Mouse (Mus musculus) neural tube, embryonic 14.5 days (tissue): ENCODE data around the gene Selenoo. TPM values are rescaled to one million over a fixed set of nuclear protein-coding genes. Genes with fewer than 3 reads are reported as not detected.

Experiments
- ATAC-seq: fragments of 200-750 bp; cut with Nextera tagmentation; 2 replicates; pipeline ENCODE4 v1.8.0; 2017; ENCODE audit warnings: low read depth, mild to moderate bottlenecking, moderate TSS enrichment, moderate library complexity
- H3K27ac ChIP-seq: fragments of 300-500 bp; sonication (generic); 2 replicates; pipeline ENCODE4 v1.5.1; 2014; ENCODE audit warnings: low read depth, mild to moderate bottlenecking, control low read depth, low read length, moderate library complexity, mixed read lengths
- H3K27me3 ChIP-seq: fragments of 300-500 bp; sonication (generic); 2 replicates; pipeline ENCODE4 v1.6.1; 2014; ENCODE audit warnings: low read length; ENCODE audit not compliant: control insufficient read depth, insufficient read depth
- H3K36me3 ChIP-seq: fragments of 300-500 bp; sonication (generic); 2 replicates; pipeline ENCODE4 v1.6.1; 2014; ENCODE audit warnings: low read length, mixed read lengths; ENCODE audit not compliant: control insufficient read depth, insufficient read depth
- H3K4me1 ChIP-seq: fragments of 300-500 bp; sonication (generic); 2 replicates; pipeline ENCODE4 v1.6.1; 2014; ENCODE audit warnings: low read length; ENCODE audit not compliant: control insufficient read depth, insufficient read depth
- H3K4me2 ChIP-seq: fragments of 300-500 bp; sonication (generic); 2 replicates; pipeline ENCODE4 v1.6.1; 2014; ENCODE audit warnings: mild to moderate bottlenecking, low read depth, low read length, control low read depth
- H3K4me3 ChIP-seq: fragments of 300-500 bp; sonication (generic); 2 replicates; pipeline ENCODE4 v1.5.1; 2014; ENCODE audit warnings: low read depth, low read length, control low read depth, mixed read lengths
- H3K9ac ChIP-seq: fragments of 300-500 bp; sonication (generic); replicated peaks from 2 replicates; pipeline ENCODE4 v1.6.1; 2014; ENCODE audit warnings: low read depth, mild to moderate bottlenecking, control low read depth, low read length, mixed read lengths
- H3K9me3 ChIP-seq: fragments of 300-500 bp; sonication (generic); 2 replicates; pipeline ENCODE4 v1.6.1; 2016; ENCODE audit warnings: low read length; ENCODE audit not compliant: control insufficient read depth
- WGBS: fragments of 180-500 bp; shearing (Covaris S2); extraction: QIAGEN DNeasy Blood & Tissue Kit; methylation state at CpG from one replicate; pipeline ENCODE4 v1.1.7; 2014; 5-methylcytosine and 5-hydroxymethylcytosine counted together
- polyA plus RNA-seq: library from polyadenylated mRNA; unstranded; fragments of >200 nt; fragmentation: Nextera tagmentation; extraction: Ambion mirVana; gene quantifications from 2 replicates; pipeline ENCODE4 v1.2.1, GENCODE M21; 2014

The Selenoo gene
- 21.4 and 23.9 TPM in 2 replicates for polyA plus RNA-seq

GRCm38 (mm10) chr15:89088607-89089247 lies at the start of gene Selenoo:
TSS of gene Selenoo (plus strand) at chr15:89089084.
- H3K4me2 ChIP-seq, result peak within 1 kb of the TSS; percentile 96
- H3K4me1 ChIP-seq, result peaks cover 16% of the 10 kb centered on the region
- H3K9me3 ChIP-seq, result no peaks in the 10 kb centered on the region
- peak within 1 kb of the TSS; percentile 93 for H3K9ac ChIP-seq
- H3K27me3 ChIP-seq, result peaks cover 3% of the 10 kb centered on the region; the same call in 1 of the 2 replicates
- H3K4me3 ChIP-seq, result peak within 1 kb of the TSS; percentile 99
- peak; percentile 93 for ATAC-seq
- 2% methylated on average over 38 of the region's 38 CpGs for WGBS
- H3K36me3 ChIP-seq, result peaks cover 37% of the 10 kb centered on the region
- H3K27ac ChIP-seq, result peak within 1 kb of the TSS; percentile 64

GRCm38 (mm10) chr15:89044381-89044780 lies 44.5 kb upstream of the Selenoo start:
- ATAC-seq, result no peak
- no peaks in the 10 kb centered on the region for H3K9me3 ChIP-seq
- no peaks in the 10 kb centered on the region for H3K36me3 ChIP-seq
- no peak overlapping the region for H3K4me3 ChIP-seq
- H3K27ac ChIP-seq, result no peak overlapping the region
- WGBS, result 74% methylated on average over 5 of the region's 5 CpGs
- no peaks in the 10 kb centered on the region for H3K4me1 ChIP-seq
- no peak overlapping the region for H3K9ac ChIP-seq
- H3K27me3 ChIP-seq, result no peaks in the 10 kb centered on the region
- H3K4me2 ChIP-seq, result no peak overlapping the region

- Histone ChIP-seq H3K36me3 (no peaks in the 10 kb centered on the region), H3K4me2 (no peak overlapping the region), H3K27ac (no peak overlapping the region), H3K4me1 (no peaks in the 10 kb centered on the region), H3K27me3 (no peaks in the 10 kb centered on the region), H3K9me3 (no peaks in the 10 kb centered on the region), H3K9ac (no peak overlapping the region), H3K4me3 (no peak overlapping the region)
- ATAC-seq, result no peak
- WGBS, result 80% methylated on average over 4 of the region's 4 CpGs
Measured at GRCm38 (mm10) chr15:89046356-89046755, 42.5 kb upstream of the Selenoo start.

- Histone ChIP-seq H3K9ac (no peak overlapping the region), H3K4me1 (peaks cover 3% of the 10 kb centered on the region; the same call in 1 of the 2 replicates), H3K4me3 (no peak overlapping the region), H3K27me3 (no peaks in the 10 kb centered on the region), H3K4me2 (no peak overlapping the region), H3K27ac (no peak overlapping the region), H3K36me3 (no peaks in the 10 kb centered on the region), H3K9me3 (no peaks in the 10 kb centered on the region)
- no peak for ATAC-seq
- 87% methylated on average over 7 of the region's 7 CpGs for WGBS
Measured at GRCm38 (mm10) chr15:89054666-89055065, 34.2 kb upstream of the Selenoo start.

GRCm38 (mm10) chr15:89058736-89059135 lies 30.1 kb upstream of the Selenoo start:
- Histone ChIP-seq H3K27ac (0 out of 2 replicates have a peak overlapping the region, but pooled peaks have one; percentile 22), H3K36me3 (no peaks in the 10 kb centered on the region), H3K27me3 (no peaks in the 10 kb centered on the region), H3K4me3 (peak overlapping the region; percentile 67), H3K4me1 (peaks cover 11% of the 10 kb centered on the region; the same call in 1 of the 2 replicates), H3K9me3 (no peaks in the 10 kb centered on the region), H3K4me2 (peak overlapping the region; percentile 84), H3K9ac (peak overlapping the region; percentile 79)
- no peak for ATAC-seq
- WGBS, result 39% methylated on average over 6 of the region's 6 CpGs

- no peaks in the 10 kb centered on the region for H3K36me3 ChIP-seq
- H3K27ac ChIP-seq, result peak within 1 kb of the TSS; percentile 62
- H3K4me1 ChIP-seq, result peaks cover 11% of the 10 kb centered on the region; the same call in 1 of the 2 replicates
- H3K4me2 ChIP-seq, result peak within 1 kb of the TSS; percentile 84
- H3K4me3 ChIP-seq, result peak within 1 kb of the TSS; percentile 67
- H3K9me3 ChIP-seq, result no peaks in the 10 kb centered on the region
- 1% methylated on average over 24 of the region's 57 CpGs for WGBS
- ATAC-seq, result peak; percentile 56
- H3K27me3 ChIP-seq, result no peaks in the 10 kb centered on the region
- H3K9ac ChIP-seq, result peak within 1 kb of the TSS; percentile 79
Measured at GRCm38 (mm10) chr15:89059161-89059931, 29.5 kb upstream of the Selenoo start, which contains the start of gene Panx2. TSS of gene Panx2 (plus strand) at chr15:89059734.

- under 1% methylated on average over 37 of the region's 48 CpGs for WGBS
- peak overlapping the region; percentile 62 for H3K27ac ChIP-seq
- no peaks in the 10 kb centered on the region for H3K36me3 ChIP-seq
- peak; percentile 68 for ATAC-seq
- no peaks in the 10 kb centered on the region for H3K9me3 ChIP-seq
- H3K4me3 ChIP-seq, result peak overlapping the region; percentile 67
- H3K4me1 ChIP-seq, result peaks cover 11% of the 10 kb centered on the region; the same call in 1 of the 2 replicates
- peak overlapping the region; percentile 79 for H3K9ac ChIP-seq
- H3K27me3 ChIP-seq, result 0 out of 2 replicates have a peak, but pooled peaks cover 3% of the 10 kb centered on the region
- H3K4me2 ChIP-seq, result peak overlapping the region; percentile 84
Measured at GRCm38 (mm10) chr15:89060032-89060681, 28.7 kb upstream of the Selenoo start.

- H3K4me3 ChIP-seq, result peak overlapping the region; percentile 67
- no peaks in the 10 kb centered on the region for H3K9me3 ChIP-seq
- peaks cover 11% of the 10 kb centered on the region; the same call in 1 of the 2 replicates for H3K4me1 ChIP-seq
- WGBS, result 90% methylated on average over 12 of the region's 12 CpGs
- no peaks in the 10 kb centered on the region for H3K36me3 ChIP-seq
- peak overlapping the region; percentile 79 for H3K9ac ChIP-seq
- H3K27me3 ChIP-seq, result 0 out of 2 replicates have a peak, but pooled peaks cover 3% of the 10 kb centered on the region
- H3K4me2 ChIP-seq, result peak overlapping the region; percentile 84
- H3K27ac ChIP-seq, result no peak overlapping the region
- no peak; the same call in 1 of the 2 replicates for ATAC-seq
Measured at GRCm38 (mm10) chr15:89060811-89061460, 27.9 kb upstream of the Selenoo start.
